Mouse (Mus musculus) stomach, postnatal 0 days (tissue): ENCODE measurements around the gene Klhl26. TPM values are rescaled to one million over a fixed set of nuclear protein-coding genes. Genes with fewer than 3 reads are reported as not detected.

Experiments
- ATAC-seq: fragments of 200-750 bp; cut with Nextera tagmentation; 2 replicates; pipeline ENCODE4 v1.8.0; 2017; ENCODE audit not compliant: low FRiP score, low TSS enrichment
- DNase-seq: peaks from one replicate; pipeline ENCODE4 v3.0.0-alpha.2; 2016; ENCODE audit warnings: low spot score
- H3K27ac ChIP-seq: fragments of 300-500 bp; sonication (generic); replicated peaks from 2 replicates; pipeline ENCODE4 v1.5.1; 2014; ENCODE audit warnings: mild to moderate bottlenecking, control low read depth
- H3K27me3 ChIP-seq: fragments of 300-500 bp; sonication (generic); 2 replicates; pipeline ENCODE4 v1.6.1; 2014; ENCODE audit warnings: low read length; ENCODE audit not compliant: control insufficient read depth, insufficient read depth
- H3K36me3 ChIP-seq: fragments of 300-500 bp; sonication (generic); 2 replicates; pipeline ENCODE4 v1.6.1; 2014; ENCODE audit warnings: low read length, mixed read lengths; ENCODE audit not compliant: control insufficient read depth, insufficient read depth
- H3K4me1 ChIP-seq: fragments of 300-500 bp; sonication (generic); replicated peaks from 2 replicates; pipeline ENCODE4 v1.6.1; 2014; ENCODE audit warnings: antibody characterized with exemption; ENCODE audit not compliant: control insufficient read depth, insufficient read depth
- H3K4me2 ChIP-seq: fragments of 300-500 bp; sonication (generic); replicated peaks from 2 replicates; pipeline ENCODE4 v1.6.1; 2014; ENCODE audit warnings: low read depth, mild to moderate bottlenecking, control low read depth, moderate library complexity
- H3K4me3 ChIP-seq: fragments of 300-500 bp; sonication (generic); 2 replicates; pipeline ENCODE4 v1.5.1; 2014; ENCODE audit warnings: low read depth, low read length, control low read depth
- H3K9ac ChIP-seq: fragments of 300-500 bp; sonication (generic); 2 replicates; pipeline ENCODE4 v1.6.1; 2014; ENCODE audit warnings: mild to moderate bottlenecking, low read length, control low read depth, mixed read lengths
- H3K9me3 ChIP-seq: fragments of 300-500 bp; sonication (generic); 2 replicates; pipeline ENCODE4 v1.6.1; 2016; ENCODE audit warnings: low read length; ENCODE audit not compliant: control insufficient read depth
- CTCF ChIP-seq: IDR thresholded peaks from 2 replicates; pipeline ENCODE4 v1.5.1; 2016; ENCODE audit warnings: antibody characterized with exemption, low read depth, mild to moderate bottlenecking, moderate library complexity
- EP300 ChIP-seq: optimal IDR thresholded peaks from 2 replicates; pipeline ENCODE3; 2016; ENCODE audit warnings: antibody characterized with exemption
- WGBS: fragments of 180-500 bp; shearing (Covaris S2); extraction: QIAGEN DNeasy Blood & Tissue Kit; methylation state at CpG from one replicate; pipeline ENCODE4 v1.1.7; 2014; 5-methylcytosine and 5-hydroxymethylcytosine counted together
- polyA plus RNA-seq: library from polyadenylated mRNA; unstranded; fragments of >200 nt; fragmentation: Nextera tagmentation; extraction: Ambion mirVana; gene quantifications from 2 replicates; pipeline ENCODE4 v1.2.1, GENCODE M21; 2015

Klhl26 gene
- polyA plus RNA-seq, 1 experiment from 2014 or later = 10.4 TPM

DNA sequence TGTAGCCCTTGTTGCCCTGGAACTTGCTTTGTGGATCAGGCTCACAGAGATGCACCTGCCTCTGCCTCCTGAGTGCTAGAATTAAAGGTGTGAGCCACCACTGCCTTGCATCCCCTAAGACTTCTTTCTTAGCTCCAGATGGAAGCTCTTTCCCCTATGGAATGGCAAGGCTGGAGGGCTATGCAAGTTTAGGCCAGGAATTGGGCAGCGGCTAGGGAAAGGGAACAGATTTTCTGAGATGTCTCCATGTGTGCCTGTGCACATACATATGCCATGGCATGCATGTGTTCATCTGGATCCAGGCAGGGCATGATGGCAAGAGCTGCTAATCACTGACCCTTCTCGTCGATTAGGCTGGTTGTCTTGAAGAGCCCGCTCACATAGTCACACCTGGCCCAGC lies 11.1 kb downstream of the Klhl26 start:
- Histone ChIP-seq H3K36me3 (no peaks in the 10 kb centered on the region; the same call in 1 of the 2 replicates), H3K9me3 (no peaks in the 10 kb centered on the region), H3K4me2 (no peak overlapping the region), H3K27me3 (no peaks in the 10 kb centered on the region), H3K4me3 (no peak overlapping the region), H3K9ac (no peak overlapping the region), H3K27ac (no peak overlapping the region), H3K4me1 (no peaks in the 10 kb centered on the region)
- no peak for DNase-seq
- no peak for TF ChIP-seq EP300
- no peak for TF ChIP-seq CTCF
- WGBS = 97% methylated on average over 4 of the region's 4 CpGs
- no peak for ATAC-seq

- no peak overlapping the region for H3K4me2 ChIP-seq
- no peak overlapping the region for H3K9ac ChIP-seq
- DNase-seq (no peak), ATAC-seq (no peak)
- no peak for TF ChIP-seq CTCF
- no peak for TF ChIP-seq EP300
- WGBS = 91% methylated on average over 6 of the region's 6 CpGs
- no peaks in the 10 kb centered on the region for H3K9me3 ChIP-seq
- H3K4me3 ChIP-seq = no peak overlapping the region
- no peaks in the 10 kb centered on the region for H3K36me3 ChIP-seq
- H3K27me3 ChIP-seq = no peaks in the 10 kb centered on the region
- H3K27ac ChIP-seq = no peak overlapping the region
- no peaks in the 10 kb centered on the region for H3K4me1 ChIP-seq
Observed at GRCm38 (mm10) chr8:70464162-70464561, 12.6 kb downstream of the Klhl26 start.

GRCm38 (mm10) chr8:70463306-70463705 lies 13.5 kb downstream of the Klhl26 start:
- DNase-seq = no peak
- Histone ChIP-seq H3K4me1 (no peaks in the 10 kb centered on the region), H3K9me3 (no peaks in the 10 kb centered on the region), H3K4me3 (no peak overlapping the region), H3K9ac (no peak overlapping the region), H3K27me3 (no peaks in the 10 kb centered on the region), H3K36me3 (no peaks in the 10 kb centered on the region), H3K4me2 (no peak overlapping the region), H3K27ac (no peak overlapping the region)
- no peak; the same call in 1 of the 2 replicates for ATAC-seq
- 75% methylated on average over 4 of the region's 4 CpGs for WGBS
- no peak for TF ChIP-seq EP300
- TF ChIP-seq CTCF = no peak

DNA sequence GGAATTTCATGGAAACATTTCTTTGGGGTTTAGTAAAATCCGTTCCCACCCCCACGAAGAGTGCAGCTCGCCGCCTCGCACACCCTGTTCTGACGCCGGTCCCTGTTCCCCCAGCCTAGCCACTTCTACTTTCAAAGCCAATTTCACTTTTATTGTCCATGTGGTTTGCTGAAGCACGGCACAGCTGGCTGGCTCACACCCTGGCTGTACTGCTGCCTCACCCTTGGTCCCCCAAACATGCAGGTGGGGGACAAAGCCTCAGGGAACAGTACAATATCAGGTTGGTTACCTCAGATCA lies 14.3 kb downstream of the Klhl26 start:
- TF ChIP-seq EP300 (no peak), CTCF (no peak)
- Histone ChIP-seq H3K4me1 (no peaks in the 10 kb centered on the region), H3K4me2 (no peak overlapping the region), H3K4me3 (no peak overlapping the region), H3K27me3 (no peaks in the 10 kb centered on the region), H3K9me3 (no peaks in the 10 kb centered on the region), H3K36me3 (no peaks in the 10 kb centered on the region), H3K9ac (no peak overlapping the region), H3K27ac (no peak overlapping the region)
- no peak for ATAC-seq
- DNase-seq = no peak
- 90% methylated on average over 8 of the region's 8 CpGs for WGBS

- Histone ChIP-seq H3K9ac (no peak overlapping the region), H3K4me3 (no peak overlapping the region), H3K4me2 (no peak overlapping the region), H3K36me3 (no peaks in the 10 kb centered on the region), H3K27ac (no peak overlapping the region), H3K4me1 (no peaks in the 10 kb centered on the region), H3K9me3 (no peaks in the 10 kb centered on the region), H3K27me3 (no peaks in the 10 kb centered on the region)
- TF ChIP-seq CTCF = no peak
- no peak for TF ChIP-seq EP300
- DNase-seq (no peak), ATAC-seq (peak; percentile 19; the same call in 1 of the 2 replicates)
- 81% methylated on average over 16 of the region's 16 CpGs for WGBS
Observed at GRCm38 (mm10) chr8:70461765-70462515, 14.8 kb downstream of the Klhl26 start.

DNA sequence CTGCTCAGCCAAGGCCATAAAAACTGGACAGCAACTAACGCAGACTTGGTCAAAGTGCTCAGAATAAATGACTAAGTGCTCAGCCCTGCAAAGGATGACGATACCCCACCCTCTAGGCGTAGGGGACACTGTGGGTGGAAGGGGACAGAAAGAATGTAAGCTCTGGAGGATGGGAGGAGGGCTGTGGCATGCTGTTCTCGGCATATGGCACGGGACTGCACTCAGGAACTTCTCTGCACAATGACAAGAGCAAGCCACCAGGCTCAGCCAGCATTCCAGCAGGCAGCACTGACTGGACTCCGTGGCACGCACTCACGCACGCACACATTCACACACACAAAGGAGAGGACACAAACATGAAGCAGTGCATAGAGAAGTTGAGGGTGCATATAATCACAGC lies 16.2 kb downstream of the Klhl26 start:
- ATAC-seq = no peak
- Histone ChIP-seq H3K4me2 (no peak overlapping the region), H3K4me1 (no peaks in the 10 kb centered on the region), H3K9ac (no peak overlapping the region), H3K9me3 (no peaks in the 10 kb centered on the region), H3K36me3 (no peaks in the 10 kb centered on the region), H3K27me3 (no peaks in the 10 kb centered on the region), H3K4me3 (no peak overlapping the region), H3K27ac (no peak overlapping the region)
- TF ChIP-seq CTCF (no peak), EP300 (no peak)
- no peak for DNase-seq
- WGBS = 72% methylated on average over 9 of the region's 9 CpGs
